Mouse (Mus musculus) small intestine, adult 2 months (tissue): ENCODE measurements around the gene Ces1h. TPM values are rescaled to one million over a fixed set of nuclear protein-coding genes. Genes with fewer than 3 reads are reported as not detected.

Experiments
- H3K27ac ChIP-seq: fragments of 200-500 bp; 2 replicates; pipeline ENCODE4 v1.5.1; 2012; ENCODE audit warnings: low read depth, low read length, control low read depth, inconsistent platforms; ENCODE audit not compliant: insufficient read depth
- H3K27me3 ChIP-seq: fragments of 200-500 bp; 2 replicates; pipeline ENCODE4 v1.6.1; 2012; ENCODE audit warnings: mild to moderate bottlenecking, moderate library complexity, low read length, inconsistent platforms; ENCODE audit not compliant: control insufficient read depth, insufficient read depth
- H3K36me3 ChIP-seq: fragments of 200-500 bp; 2 replicates; pipeline ENCODE4 v1.6.1; 2012; ENCODE audit warnings: mild to moderate bottlenecking, low read length, control low read depth, inconsistent platforms; ENCODE audit not compliant: control insufficient read depth, insufficient read depth
- H3K4me1 ChIP-seq: fragments of 200-500 bp; 2 replicates; pipeline ENCODE4 v1.6.1; 2012; ENCODE audit warnings: low read length, inconsistent platforms, mixed read lengths; ENCODE audit not compliant: control insufficient read depth, insufficient read depth, insufficient read length
- H3K4me3 ChIP-seq: fragments of 200-500 bp; 2 replicates; pipeline ENCODE4 v1.5.1; 2012; ENCODE audit warnings: low read depth, mild to moderate bottlenecking, control low read depth, inconsistent platforms, low read length, moderate library complexity
- CTCF ChIP-seq: fragments of 200-500 bp; IDR thresholded peaks from 2 replicates; pipeline ENCODE4 v1.5.1; 2012; ENCODE audit warnings: low read depth, mild to moderate bottlenecking, control low read depth, inconsistent platforms, low read length, moderate library complexity, mixed read lengths; ENCODE audit not compliant: insufficient replicate concordance, insufficient read length; ENCODE audit errors: extremely low read depth
- POLR2A ChIP-seq: fragments of 200-500 bp; IDR thresholded peaks from 2 replicates; pipeline ENCODE4 v1.6.1; 2012; ENCODE audit warnings: low read depth, mild to moderate bottlenecking, control low read depth, inconsistent platforms, low read length, moderate library complexity
- WGBS: fragments of 180-500 bp; shearing (Covaris S2); methylation state at CpG from one replicate; pipeline ENCODE4 v1.1.7; 2018; 5-methylcytosine and 5-hydroxymethylcytosine counted together
- polyA plus RNA-seq: library from polyadenylated mRNA; depleted of rRNA; stranded (reverse); fragments of >200 nt; gene quantifications from 2 replicates; pipeline ENCODE4 v1.2.3, GENCODE M21; 2012; rRNA removed

Ces1h gene
- polyA plus RNA-seq, 1 experiment: not detected

- no peak overlapping the region for H3K27ac ChIP-seq
- H3K27me3 ChIP-seq: no peaks in the 10 kb centered on the region
- WGBS: 87% methylated on average over 2 of the region's 2 CpGs
- H3K36me3 ChIP-seq: no peaks in the 10 kb centered on the region
- TF ChIP-seq CTCF (no peak), POLR2A (no peak)
- H3K4me1 ChIP-seq: no peaks in the 10 kb centered on the region
- no peak overlapping the region for H3K4me3 ChIP-seq
Observed at GRCm38 (mm10) chr8:93315557-93315956, 64.0 kb downstream of the Ces1h start.

Other genes with a start within 250 kb of the Ces1h start
- gene Ces1c, start 248.4 kb downstream of the Ces1h start, polyA plus RNA-seq: 0.19 and 1.5 TPM in 2 replicates
- gene Ces1d, start 181.9 kb downstream of the Ces1h start, polyA plus RNA-seq: 2.6 and 16.6 TPM in 2 replicates
- gene Ces1e, start 150.1 kb downstream of the Ces1h start, polyA plus RNA-seq: 1.9 and 4.0 TPM in 2 replicates
- gene Ces1f, start 100.0 kb downstream of the Ces1h start, polyA plus RNA-seq: 4.5 and 40.8 TPM in 2 replicates
- gene Ces1g, start 42.4 kb downstream of the Ces1h start, polyA plus RNA-seq: 0.34 and 2.1 TPM in 2 replicates
- gene Ces5a, start 156.1 kb upstream of the Ces1h start, polyA plus RNA-seq: 0.04 TPM in 1 of 2 replicates, not detected in the other